Mouse (Mus musculus) layer of hippocampus, postnatal 10 days (tissue): ENCODE results near the gene Gast. TPM values are rescaled to one million over a fixed set of nuclear protein-coding genes. Genes with fewer than 3 reads are reported as not detected.
"Not testable (repeated sequence)": the region's sequence is repeated elsewhere in the genome, so short reads cannot be mapped to it uniquely, and the experiment has no call there.

Experiments used
- DNase-seq, 2 experiments: peaks; one replicate each; pipeline ENCODE4 v3.0.0; 2021; ENCODE audit warnings: low spot score in 2 of 2
- long read RNA-seq: library from polyadenylated mRNA; stranded (forward); transcript quantifications from one replicate; pipeline ENCODE4 v2.0.0, GENCODE M21; 2023
- total RNA-seq, 2 experiments: library from RNA; stranded (reverse); gene quantifications; 2 replicates each; pipeline ENCODE4 v1.2.3; 2021

Gene Gast
- total RNA-seq: not detected
- long read RNA-seq, partial matches to known transcripts: 0 of 1 reads
- long read RNA-seq, other reads (novel, unspliced or antisense): 0 of 1 reads

- no peak for DNase-seq
Measured at GRCm38 (mm10) chr11:100333944-100334457, at the start of gene Gast. Gast (plus strand) TSS chr11:100334407.

- no peak for DNase-seq
Measured at GRCm38 (mm10) chr11:100284988-100285387, 49.2 kb upstream of the Gast start.

GRCm38 (mm10) chr11:100287024-100287423, 47.2 kb upstream of the Gast start:
- peak in 1 of 2 experiments; percentile 25 for DNase-seq

- no peak for DNase-seq
Measured at GRCm38 (mm10) chr11:100288942-100289341, 45.3 kb upstream of the Gast start.

GRCm38 (mm10) chr11:100290235-100290634, 44.0 kb upstream of the Gast start:
- DNase-seq: no peak

- DNase-seq: no peak
Measured at GRCm38 (mm10) chr11:100292884-100293283, 41.3 kb upstream of the Gast start.

GRCm38 (mm10) chr11:100295308-100295707, 38.9 kb upstream of the Gast start:
- peak; percentile 90 for DNase-seq

- DNase-seq: peak in 1 of 2 experiments; percentile 16
Measured at GRCm38 (mm10) chr11:100297801-100298200, 36.4 kb upstream of the Gast start.

GRCm38 (mm10) chr11:100298274-100299036, 35.8 kb upstream of the Gast start:
- DNase-seq: peak; percentile 91

- peak; percentile 64 to 69 for DNase-seq
Measured at GRCm38 (mm10) chr11:100300293-100300692, 33.9 kb upstream of the Gast start.

GRCm38 (mm10) chr11:100301292-100301691, 32.9 kb upstream of the Gast start:
- no peak for DNase-seq

- DNase-seq: no peak
Measured at GRCm38 (mm10) chr11:100307900-100308299, 26.3 kb upstream of the Gast start.

GRCm38 (mm10) chr11:100308672-100309071, 25.5 kb upstream of the Gast start:
- not testable (repeated sequence) for DNase-seq

- DNase-seq: no peak
Measured at GRCm38 (mm10) chr11:100311656-100312055, 22.6 kb upstream of the Gast start.

GRCm38 (mm10) chr11:100312096-100312679, 22.0 kb upstream of the Gast start:
- no peak for DNase-seq

GRCm38 (mm10) chr11:100313424-100313823, 20.8 kb upstream of the Gast start:
- DNase-seq: no peak

GRCm38 (mm10) chr11:100315439-100315838, 18.8 kb upstream of the Gast start:
- DNase-seq: no peak

GRCm38 (mm10) chr11:100317826-100318380, 16.3 kb upstream of the Gast start:
- DNase-seq: no peak

- no peak for DNase-seq
Measured at GRCm38 (mm10) chr11:100318529-100319451, 15.4 kb upstream of the Gast start.

- DNase-seq: peak; percentile 100
Measured at GRCm38 (mm10) chr11:100319492-100320171, 14.6 kb upstream of the Gast start, which contains the start of gene Eif1. Eif1 (plus strand) TSS chr11:100319885.
